Mouse (Mus musculus) A20 (cell line): ENCODE results near the gene Ccna2.
A peak's percentile ranks its signal among the peaks of the same experiment; 100 is the strongest.

Experiments
- DNase-seq: peaks from one replicate; pipeline ENCODE4 v3.0.0-alpha.2; 2011; ENCODE audit warnings: low read depth, low spot score

Gene Ccna2

DNA sequence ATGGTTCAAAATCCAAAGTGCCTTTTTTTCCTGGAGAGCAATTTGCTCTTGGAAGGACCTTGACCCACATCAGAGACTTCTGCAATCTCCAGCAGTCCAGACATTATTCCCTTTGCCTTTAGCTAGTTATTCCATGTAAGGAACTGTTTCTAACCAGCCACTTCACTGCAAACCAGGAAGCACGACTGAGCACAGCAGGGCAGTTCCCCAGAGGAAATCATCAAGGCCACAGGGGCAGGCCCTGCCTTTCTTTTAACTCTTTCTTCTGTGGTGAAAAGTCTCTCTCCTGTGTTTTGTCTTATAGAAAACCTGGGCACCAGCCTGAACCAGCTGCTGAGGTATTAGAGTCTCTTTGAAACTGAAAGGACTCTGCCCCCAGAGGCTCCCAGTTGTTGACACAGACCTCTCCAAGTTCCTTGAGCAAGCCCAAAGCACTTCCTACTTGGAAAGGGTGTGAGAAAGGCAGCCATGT, 38.7 kb downstream of the Ccna2 start:
- no peak for DNase-seq

- no peak for DNase-seq
These were observed 39.2 kb downstream of the Ccna2 start for GRCm38 (mm10) chr3:36532738-36533137.

GRCm38 (mm10) chr3:36531979-36532542, 39.9 kb downstream of the Ccna2 start:
- DNase-seq: peak; percentile 37

DNA sequence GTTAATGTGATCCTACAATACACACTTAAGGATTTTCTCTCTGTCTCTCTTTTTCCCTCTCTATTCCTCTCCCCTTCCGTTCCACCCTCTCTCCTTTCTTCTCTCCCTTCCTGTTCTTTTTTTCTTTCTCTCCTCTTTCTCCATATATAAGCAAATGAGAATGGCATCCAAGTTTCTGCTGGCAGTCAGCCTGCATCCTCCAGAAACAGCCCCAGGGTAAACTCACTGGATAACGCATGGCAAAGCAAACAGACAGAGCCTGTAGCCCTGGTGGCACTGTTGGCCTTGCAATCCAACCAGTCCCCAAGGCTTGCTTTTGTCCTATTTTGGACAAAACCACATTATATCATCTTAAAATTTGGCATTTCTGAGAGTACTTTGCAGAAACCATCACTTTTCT, 40.7 kb downstream of the Ccna2 start:
- no peak for DNase-seq

- no peak for DNase-seq
These were observed 41.2 kb downstream of the Ccna2 start for GRCm38 (mm10) chr3:36530781-36531180.

DNA sequence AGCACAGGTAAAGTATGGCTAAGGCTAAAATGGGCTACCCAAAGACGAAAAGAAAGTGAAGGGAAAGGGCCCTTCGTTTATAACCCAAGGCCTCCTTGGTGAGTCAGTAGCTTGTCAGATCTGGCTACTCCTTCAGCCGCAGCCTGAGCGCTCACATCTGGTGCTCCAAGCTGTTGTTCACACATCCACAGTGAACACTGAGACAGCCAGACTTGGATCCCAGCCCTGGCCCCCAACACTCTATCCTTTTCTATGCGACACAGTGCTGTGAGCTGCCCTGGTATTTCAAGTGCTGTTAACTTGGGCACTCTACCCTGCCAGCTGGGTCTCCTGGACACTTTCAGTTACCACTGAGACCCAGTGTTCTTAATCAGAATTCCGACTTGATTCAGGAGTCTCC, 41.6 kb downstream of the Ccna2 start:
- DNase-seq: no peak

DNA sequence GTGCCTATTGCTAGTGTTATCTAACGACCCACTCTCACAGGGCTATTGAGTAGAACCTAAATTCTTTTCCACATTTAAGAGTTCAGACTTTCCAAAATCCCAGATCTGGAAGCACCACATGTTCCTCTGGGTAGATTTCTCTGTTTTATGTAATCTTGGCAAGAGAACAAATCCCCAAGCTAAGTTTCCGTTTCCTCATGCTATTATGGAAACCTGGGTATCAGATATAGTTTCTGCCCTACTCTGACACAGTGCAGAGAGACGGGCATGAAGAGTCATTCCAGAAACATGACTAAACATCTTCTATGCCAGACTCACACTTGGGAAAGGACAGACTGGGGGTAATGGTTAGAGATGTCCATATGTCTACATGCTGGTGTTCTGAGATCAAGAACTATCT, 47.5 kb downstream of the Ccna2 start:
- no peak for DNase-seq

DNA sequence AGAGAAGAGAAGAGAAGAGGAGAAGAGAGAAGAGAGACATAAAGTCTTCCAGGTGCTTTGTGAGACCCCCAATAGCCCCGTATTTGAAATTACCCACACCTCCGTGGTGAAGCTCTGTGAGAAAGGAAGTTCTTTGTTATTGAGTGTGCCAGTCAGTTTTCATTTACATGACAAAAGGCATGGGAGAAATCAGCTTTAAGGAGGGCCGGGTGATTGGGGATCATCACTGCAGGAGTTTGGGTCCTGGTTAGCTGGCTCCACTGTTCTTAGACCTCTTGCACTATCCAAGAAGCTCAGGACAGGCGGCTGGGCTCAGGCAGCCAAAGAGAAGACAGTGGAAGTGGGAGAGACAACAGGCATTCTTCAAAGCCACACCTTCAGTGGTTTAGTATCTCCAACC, 49.8 kb downstream of the Ccna2 start:
- DNase-seq: no peak

DNA sequence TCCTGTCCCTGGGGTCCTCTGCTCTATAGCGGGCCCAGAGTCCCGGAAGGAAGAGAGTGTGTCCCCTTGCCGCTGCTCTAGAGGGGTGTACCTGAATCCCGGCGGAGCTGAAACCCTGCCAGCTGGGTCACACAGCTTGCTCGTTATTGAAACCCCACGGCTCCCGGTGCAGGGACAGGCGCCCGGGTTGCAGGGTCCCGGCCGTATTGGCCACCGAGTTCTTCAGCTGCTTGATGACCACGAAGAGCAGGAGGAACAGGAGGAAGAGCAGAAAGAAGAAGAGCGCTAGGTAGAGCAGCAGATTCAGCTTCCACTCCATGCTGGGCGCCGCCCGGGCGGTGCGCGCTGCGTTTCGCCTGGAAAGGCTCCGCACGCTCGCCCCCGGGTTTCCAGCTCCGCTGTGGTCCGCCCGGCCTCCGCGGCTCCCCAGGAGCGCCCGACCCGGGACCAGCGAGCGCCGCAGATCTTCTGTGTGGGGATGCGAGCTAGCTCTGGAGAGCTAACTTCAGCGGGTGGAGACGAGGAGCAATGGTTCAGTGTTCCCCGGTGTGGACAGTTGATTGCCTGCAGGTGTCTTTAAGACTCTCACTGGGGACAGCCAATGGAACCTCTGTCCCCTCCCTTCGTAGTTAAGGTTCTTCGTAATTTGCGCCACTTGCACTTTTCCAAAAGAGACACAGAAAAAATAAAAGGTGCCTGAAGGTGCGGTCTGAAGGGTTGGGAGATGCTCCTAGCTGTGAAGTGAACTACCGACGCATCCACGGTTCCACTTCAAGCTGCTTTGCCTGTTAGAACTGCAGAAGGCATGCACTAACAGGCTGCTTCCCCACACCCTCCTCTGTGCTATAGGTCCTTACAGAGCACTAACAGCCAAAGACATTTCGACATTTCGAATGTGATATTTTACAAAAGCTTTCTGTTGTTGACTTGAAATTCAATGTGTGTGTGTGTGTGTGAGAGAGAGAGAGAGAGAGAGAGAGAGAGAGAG, 50.6 kb downstream of the Ccna2 start, which contains the start of gene Gm11549:
Gene Gm11549, minus strand, starts transcription at position 741 of the 988 bp plus-strand sequence.
- DNase-seq: no peak

GRCm38 (mm10) chr3:36516196-36516595, 55.8 kb downstream of the Ccna2 start:
- DNase-seq: no peak
